Mouse (Mus musculus): ENCODE measurements around the gene Plgrkt.

DNA sequence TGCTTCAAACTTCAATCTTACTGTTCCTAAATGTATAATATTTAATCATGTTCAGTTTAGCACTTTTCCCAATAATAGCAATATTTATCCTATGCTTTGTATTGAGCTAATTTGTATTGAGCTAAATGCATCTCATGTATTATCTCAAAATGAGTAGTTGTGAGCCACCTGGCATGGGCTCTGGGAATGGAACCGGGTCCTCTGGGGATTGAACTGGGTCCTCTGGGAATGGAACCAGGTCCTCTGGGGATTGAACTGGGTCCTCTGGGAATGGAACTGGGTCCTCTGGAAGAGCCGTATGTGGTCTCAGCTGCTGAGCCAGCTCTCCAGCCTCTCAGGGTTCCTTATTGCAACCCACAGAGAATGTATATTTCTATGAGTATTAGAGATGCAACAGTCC lies 65.1 kb downstream of the Plgrkt start:
- TF ChIP-seq E2F4 (IDR thresholded peaks at IDR 0.05; ENCODE audit: borderline replicate concordance, low read depth, low read length) (no peak), MEF2A (IDR thresholded peaks at IDR 0.05; ENCODE audit: extremely low read depth, insufficient replicate concordance, low read depth, low read length, poor library complexity, severe bottlenecking) (no peak), MAX (IDR thresholded peaks at IDR 0.05; ENCODE audit: low read length) (no peak), POLR2A (IDR thresholded peaks at IDR 0.05; ENCODE audit: control insufficient read depth in 1 of 2, insufficient read depth in 1 of 2, low read depth in 1 of 2, low read length in 2 of 2, poor library complexity in 1 of 2) (no peak), ZKSCAN1 (IDR thresholded peaks at IDR 0.05; ENCODE audit: low read depth, low read length) (no peak), CTCF (IDR thresholded peaks at IDR 0.05 in 2 of 3, conservative IDR thresholded peaks at IDR 0.05 in 1 of 3; ENCODE audit: control insufficient read depth in 1 of 3, insufficient read depth in 1 of 3, low read depth in 2 of 3, low read length in 3 of 3, poor library complexity in 1 of 3, severe bottlenecking in 1 of 3) (no peak), GATA1 (IDR thresholded peaks at IDR 0.05; ENCODE audit: low read depth, low read length) (no peak), MAFK (IDR thresholded peaks at IDR 0.05; ENCODE audit: borderline replicate concordance, low read depth, low read length) (no peak), ELF1 (IDR thresholded peaks at IDR 0.05; ENCODE audit: low read depth, low read length) (no peak), ZC3H11A (IDR thresholded peaks at IDR 0.05; ENCODE audit: low read depth, low read length) (no peak), USF2 (IDR thresholded peaks at IDR 0.05; ENCODE audit: borderline replicate concordance in 1 of 2, insufficient read depth in 1 of 2, low read depth in 1 of 2, low read length in 2 of 2) (no peak), RCOR1 (IDR thresholded peaks at IDR 0.05; ENCODE audit: low read depth, low read length) (no peak)
